Mouse (Mus musculus) G1E-ER4 (cell line): Measurements from ENCODE around the gene Dctn2. TPM values are rescaled to one million over a fixed set of nuclear protein-coding genes. Genes with fewer than 3 reads are reported as not detected.

Experiments used
- GATA1 ChIP-seq: IDR thresholded peaks from one replicate; pipeline ENCODE4 v1.8.0; 2012; ENCODE audit warnings: low read length, inconsistent platforms
- polyA plus RNA-seq: library from polyadenylated mRNA; stranded (reverse); fragments of >175 nt; gene quantifications from 2 replicates; pipeline ENCODE4 v1.2.3, GENCODE M21; 2012

Dctn2 gene
- polyA plus RNA-seq, 1 experiment = 175 TPM

DNA sequence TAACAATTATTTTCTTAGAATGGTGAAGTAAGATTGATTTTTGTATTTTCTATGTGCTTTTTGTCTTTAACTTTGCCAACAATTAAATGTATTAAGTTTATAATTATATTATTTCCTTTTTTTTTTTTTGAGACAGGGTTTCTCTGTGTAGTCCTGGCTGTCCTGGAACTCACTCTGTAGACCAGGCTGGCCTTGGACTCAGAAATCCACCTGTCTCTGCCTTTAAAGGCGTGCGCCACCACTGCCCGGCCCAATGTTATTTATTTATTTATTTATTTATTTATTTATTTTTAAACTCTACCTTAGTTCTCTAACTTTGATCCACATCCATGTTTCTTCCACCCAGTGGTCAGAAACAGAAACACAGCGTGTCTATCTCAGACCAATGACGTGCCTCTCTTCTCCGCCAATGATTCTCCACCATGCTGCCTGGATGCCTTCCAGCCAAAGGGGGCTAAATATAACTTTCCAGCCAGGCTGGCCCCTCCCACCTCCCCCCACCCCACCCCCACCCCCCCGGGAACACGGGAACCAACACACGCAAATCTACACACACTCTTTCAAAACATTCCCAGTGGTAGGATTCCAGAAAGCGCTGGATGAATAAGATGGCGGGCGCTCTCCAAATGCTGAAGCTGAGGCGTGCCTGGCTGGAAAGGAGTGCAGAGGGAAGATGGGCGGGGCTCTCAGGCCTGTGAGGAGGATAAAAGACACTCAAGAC, 10.4 kb upstream of the Dctn2 start:
- TF ChIP-seq GATA1 = no peak

DNA sequence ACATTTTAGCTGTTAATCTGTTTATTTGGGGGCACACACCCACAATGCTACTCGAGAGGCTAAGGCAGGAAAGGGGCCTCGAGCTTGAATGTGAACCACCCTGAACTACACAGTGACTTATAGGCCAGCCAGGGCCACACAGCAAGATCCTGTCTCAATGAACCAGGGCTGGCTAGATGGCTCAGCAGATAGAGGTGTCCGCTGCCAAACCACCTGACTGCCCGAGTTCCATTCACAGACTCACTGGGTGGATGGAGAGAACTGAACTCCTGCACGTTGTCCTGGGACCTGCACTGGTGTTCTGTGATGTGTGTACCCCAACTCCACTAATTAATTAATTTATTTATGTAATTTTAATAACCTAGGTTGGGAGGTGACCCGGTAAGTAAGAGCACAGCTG, 8.4 kb upstream of the Dctn2 start:
- TF ChIP-seq GATA1 = no peak

DNA sequence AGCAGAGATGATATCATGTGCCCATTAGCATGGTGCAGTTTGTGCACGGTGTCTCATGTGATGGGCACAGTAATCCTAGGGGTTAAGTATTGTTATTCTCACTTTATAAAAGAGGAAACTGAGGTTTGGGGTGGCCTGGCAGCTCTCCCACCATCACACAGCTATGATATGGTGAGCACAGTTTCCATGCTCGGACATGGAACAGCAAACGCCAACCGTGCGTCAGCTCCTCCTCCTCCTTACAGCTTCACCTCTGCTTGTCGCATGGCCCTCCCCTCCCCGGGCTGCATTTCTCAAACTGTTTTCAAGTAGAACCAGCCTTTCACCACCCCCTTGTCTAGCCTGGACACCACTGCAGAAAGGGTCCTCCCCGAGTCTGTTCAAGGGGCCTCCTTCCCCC, 7.7 kb upstream of the Dctn2 start:
- no peak for TF ChIP-seq GATA1

DNA sequence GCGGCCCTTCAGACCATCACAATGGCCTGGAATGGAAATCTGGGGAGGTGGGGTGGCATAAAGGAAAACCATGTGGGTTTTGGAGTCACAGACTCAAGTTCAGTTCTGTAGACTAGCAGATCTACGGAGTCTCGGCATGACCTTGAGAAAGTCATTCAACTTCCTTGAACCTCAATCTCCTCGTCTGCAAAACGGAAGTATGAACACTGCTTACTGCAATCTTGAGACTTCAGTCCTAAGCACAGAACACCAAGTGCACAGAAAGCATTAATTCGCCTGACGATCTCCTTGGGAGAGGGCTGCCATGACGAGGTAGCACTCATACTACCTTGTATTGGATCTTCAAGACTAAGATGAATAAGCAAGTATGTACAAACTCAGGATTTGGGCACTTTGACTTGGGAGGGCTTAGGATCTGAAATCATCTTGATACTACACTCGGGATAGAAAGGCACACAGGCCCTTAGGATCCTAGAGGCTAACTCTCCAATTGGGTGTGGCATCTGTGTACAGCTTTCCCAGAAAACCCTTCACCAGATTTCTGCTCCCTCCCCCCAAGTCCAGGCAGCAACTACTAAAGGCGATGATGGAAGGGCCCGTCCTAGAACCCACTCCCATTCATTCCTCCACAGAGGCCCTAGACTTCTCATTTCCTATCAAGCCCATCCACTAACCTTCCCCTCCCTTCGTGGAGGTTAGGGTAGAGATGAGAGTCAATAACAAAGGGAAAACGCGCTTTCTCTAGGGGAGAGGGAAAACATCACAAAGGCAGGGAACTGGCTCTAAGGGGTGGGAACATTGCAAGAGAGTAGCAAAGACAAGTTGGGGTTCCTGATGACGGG, 4.2 kb upstream of the Dctn2 start:
- no peak for TF ChIP-seq GATA1

DNA sequence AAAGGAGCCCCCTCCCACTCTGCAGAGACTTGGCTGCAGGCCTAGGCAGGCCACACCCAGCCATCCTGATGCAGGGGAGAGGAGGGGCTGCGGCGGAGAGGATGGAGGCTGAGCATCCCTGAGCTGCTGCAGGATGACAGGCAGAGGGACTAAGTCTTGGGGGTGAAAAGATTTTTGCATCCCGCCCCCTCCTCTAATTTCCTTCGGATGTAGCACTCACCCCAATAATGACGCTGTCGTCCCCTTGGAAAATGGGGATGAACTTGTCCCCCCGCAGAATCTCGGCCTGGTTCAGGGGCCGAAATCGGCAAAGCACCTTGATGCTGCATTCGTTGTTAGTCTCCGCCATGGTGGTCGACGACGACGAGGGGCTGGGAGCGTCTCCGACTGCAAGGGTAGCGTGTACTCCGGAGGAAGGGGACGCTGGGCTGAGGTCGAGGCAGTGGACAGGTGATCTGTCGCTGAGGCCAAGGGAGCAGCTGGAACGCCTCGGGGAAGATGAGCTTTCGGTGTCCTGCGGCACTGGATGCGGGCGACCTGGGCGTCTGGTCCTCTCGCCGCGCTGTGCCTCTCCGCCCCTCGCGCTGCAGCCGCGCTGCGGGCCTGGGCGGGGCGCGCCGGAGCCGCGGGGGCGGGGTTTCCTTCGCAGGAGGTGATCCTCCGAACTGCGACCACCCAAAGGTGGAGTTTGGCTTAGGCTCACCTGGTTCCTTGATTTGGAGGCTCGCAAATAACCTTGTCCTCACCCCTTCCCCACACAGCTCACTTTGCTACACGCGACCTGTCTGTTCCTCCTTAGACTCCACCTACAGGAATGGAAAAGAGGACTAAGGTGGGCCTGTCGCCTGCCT, 3.4 kb upstream of the Dctn2 start, which contains the start of gene Kif5a:
Kif5a (minus strand) TSS at position 801 of the 851 bp plus-strand sequence.
- no peak for TF ChIP-seq GATA1

DNA sequence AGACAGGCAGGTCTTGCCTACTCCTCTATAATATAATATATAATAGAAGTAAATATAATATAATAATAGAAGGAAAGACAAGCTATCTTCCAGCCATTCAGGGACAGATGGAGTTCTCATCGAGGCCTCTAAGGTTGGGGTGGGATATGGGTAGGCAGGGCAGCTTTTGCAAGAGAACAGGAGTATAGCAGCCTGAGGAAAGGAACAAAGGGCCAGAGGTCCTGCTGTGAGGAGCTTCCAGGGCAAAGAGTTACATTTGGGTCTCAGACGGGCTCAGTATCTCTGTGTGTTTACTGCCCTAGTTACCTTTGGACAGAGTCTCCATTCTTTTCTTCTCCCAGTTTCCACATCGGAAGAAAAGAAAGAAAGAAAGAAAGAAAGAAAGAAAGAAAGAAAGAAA, 2.5 kb upstream of the Dctn2 start:
- TF ChIP-seq GATA1 = no peak

DNA sequence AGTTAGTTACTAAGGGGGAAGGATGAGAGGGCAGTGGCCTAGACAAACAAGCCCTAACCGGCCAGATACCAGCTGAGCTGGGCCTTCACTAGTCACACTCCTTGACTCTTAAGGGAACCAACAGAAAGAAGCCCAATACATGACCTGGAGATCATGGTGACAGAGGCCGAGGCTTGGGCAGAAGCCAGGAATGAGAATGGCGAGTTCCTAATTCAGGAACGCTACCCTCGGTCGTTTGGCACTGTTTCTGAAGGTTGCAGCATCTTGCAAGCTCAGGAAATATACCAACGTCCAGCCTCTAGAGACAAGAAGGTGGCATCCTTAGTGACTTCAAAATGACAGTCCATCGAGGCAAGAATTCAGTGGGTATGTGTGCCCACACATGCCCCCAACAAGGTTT, 1.8 kb upstream of the Dctn2 start:
- no peak for TF ChIP-seq GATA1

DNA sequence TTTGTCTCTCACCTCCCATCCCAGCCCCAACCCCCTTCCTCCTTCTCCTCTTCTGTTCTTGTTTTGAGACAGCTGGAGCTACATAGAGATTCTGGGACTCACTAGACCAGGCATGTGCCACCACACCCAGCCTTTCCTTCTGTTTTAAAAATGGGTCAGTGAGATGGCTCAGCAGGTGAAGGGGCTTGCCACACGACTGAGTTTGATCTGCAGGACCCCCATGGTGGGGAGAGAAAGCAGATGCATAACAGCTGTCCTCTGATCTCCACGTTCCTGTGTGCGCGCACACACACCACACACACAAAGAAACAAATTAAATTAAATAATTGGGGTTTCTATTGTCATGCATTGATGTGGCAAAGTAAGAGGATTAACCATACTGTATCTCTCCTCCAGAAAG, 1.2 kb upstream of the Dctn2 start:
- TF ChIP-seq GATA1 = no peak

DNA sequence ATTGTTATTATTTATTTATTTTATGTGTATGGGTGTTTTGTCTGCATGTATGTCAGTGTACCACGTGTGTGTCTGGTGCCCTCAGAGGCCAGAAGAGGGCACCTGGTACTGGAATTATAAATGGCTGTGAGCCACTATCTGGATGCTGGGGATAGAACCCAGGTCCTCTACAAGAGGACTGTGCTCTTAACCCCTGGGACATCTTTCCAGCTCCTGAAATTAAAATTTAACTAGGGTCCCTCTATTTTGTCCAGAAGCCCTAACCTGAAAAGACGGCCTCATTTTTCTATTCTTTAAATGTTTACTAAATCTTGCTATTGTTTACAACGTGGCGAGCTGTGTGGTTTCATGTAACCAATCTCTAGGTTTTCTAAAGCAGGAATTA, 449 bp upstream of the Dctn2 start:
- no peak for TF ChIP-seq GATA1

DNA sequence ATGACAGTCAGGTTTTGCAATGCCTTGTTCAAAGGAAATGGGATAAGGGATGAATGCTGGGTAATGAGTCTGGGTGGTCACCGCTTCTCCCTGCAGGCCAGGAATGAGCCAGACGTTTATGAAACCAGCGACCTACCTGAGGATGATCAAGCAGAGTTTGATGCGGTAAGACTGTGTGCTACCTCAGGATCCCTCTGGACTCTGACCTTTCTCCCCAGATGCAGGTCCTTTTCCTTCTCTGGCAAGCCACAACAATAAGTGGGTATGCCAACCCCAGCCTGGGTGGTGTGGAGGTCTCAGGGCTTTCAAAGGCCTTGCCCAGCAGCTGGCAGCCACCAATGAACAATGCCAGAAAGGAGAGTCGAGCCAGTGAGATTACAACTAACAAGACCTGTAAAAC, 1.1 kb downstream of the Dctn2 start:
- no peak for TF ChIP-seq GATA1

DNA sequence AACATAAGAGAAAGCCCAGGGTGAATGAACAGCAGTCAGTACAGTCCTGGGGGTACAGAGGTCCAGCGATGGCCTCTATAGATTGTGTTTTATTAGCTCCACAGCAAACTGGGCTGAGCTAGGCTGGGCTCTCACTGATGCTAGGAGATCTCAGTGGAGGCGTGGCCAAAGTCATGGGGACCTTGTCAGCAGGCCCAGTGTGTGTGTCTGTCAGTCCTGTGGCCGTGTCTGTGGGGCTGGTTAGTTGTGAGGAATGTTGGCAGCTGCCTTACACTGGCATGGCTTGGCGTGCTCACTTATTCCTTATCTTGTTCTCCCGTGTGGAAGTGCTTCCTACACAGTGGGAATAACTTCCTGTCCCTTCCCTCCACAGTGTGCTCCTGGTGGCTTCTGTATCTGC, 2.2 kb downstream of the Dctn2 start:
- TF ChIP-seq GATA1 = no peak

DNA sequence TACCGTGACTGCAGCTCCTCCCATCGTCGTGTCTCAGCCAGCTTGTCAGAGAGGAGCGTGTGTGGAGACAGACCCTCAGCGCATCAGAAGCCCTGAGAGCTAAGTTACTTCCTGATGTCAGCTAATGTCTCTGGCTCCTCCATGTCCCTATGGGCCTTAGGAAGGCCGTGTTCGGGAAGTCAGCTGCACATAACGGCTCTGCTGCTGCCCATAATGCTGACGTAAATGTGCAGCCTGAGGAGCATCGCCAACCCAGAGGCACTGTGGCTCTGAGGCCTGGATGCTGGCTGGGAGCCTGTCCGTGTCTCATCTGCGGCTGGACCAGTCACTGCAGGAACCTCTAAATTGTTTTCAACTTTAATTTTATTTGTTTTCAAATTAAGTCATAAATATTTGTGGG, 2.9 kb downstream of the Dctn2 start:
- no peak for TF ChIP-seq GATA1

DNA sequence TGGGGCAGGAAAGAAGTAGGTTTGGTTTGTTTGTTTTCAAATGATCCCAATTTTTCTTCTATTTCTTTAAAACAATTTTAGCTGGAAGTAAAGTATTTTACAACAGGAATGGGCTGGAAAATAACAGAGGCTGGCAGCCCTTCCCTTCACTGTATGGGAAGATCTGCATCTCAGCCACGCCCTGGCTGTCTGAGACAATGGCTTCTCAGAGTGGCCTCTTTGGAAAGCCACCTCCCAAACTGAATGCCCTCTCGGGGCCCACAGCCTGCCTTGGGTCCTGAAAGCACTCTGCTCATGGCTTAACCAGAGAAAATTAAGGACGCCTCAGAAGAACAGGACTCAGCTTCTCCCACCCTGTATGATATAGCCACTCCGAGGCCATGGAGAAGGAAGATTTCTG, 3.7 kb downstream of the Dctn2 start:
- TF ChIP-seq GATA1 = no peak

DNA sequence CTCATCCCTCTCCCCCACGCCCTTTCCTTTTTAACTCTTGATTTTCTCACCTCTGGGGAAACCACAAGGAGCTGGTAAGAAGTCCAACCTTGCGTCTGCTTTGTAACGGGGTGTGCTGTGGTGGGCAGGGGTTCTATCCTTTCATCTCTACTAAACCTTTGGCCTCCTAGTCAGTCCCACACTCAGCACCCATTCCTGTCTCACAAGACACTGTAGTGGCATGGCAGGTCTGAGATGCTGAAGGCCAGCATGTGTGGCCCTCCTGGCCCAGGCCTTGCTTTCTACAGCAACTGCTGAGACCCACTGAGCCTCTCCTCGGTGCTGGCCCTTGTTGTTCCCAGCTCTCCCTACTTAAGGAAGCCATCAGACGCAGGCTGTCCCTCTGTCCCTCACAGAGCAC, 6.2 kb downstream of the Dctn2 start:
- no peak for TF ChIP-seq GATA1

DNA sequence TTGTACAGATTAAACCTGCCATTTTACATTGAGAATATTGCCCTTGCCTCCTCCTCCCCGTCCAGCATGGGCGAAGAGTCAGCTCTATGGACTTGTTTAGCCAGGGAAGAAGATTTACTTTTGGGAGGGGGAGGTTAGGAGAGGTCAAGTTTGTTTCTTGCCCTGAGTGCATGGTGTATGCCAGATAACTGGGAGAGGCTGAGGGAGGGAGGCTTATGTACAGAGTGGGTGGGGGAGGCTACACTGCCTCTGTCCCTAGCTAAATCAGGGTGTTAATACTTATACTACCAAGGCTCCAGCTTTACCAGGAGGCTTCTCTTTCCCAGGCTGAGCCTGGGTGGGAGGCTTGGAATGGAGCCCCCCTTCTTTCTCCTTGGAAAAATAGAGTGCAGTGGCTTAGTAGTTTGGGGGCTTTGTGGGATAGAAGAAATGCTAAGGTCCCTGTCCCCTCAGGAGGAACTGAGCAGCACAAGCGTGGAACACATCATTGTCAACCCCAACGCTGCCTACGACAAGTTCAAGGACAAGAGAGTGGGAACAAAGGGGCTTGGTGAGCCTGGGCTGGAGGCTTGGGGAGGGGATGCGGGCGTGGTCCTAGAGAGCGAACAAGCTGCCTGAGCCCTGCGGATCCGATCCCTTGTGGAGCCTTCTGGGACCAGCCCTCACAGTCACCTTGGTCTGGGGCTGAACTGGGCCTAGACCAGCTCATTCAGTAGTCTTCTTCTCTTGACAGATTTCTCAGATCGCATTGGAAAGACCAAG, 8.3 kb downstream of the Dctn2 start:
- no peak for TF ChIP-seq GATA1
